Mouse (Mus musculus) spleen, adult 2 months (tissue): ENCODE data around the gene Afg1l.

Source experiments
- CTCF ChIP-seq: fragments of 200-500 bp; IDR thresholded peaks from 2 replicates; pipeline ENCODE4 v1.5.1; 2011; ENCODE audit warnings: mild to moderate bottlenecking, inconsistent platforms; ENCODE audit not compliant: insufficient read depth, insufficient read length, insufficient replicate concordance; ENCODE audit errors: extremely low read depth
- POLR2A ChIP-seq: fragments of 200-500 bp; IDR thresholded peaks from 2 replicates; pipeline ENCODE4 v1.6.1; 2011; ENCODE audit warnings: low read depth, low read length, inconsistent platforms

- TF ChIP-seq CTCF (no peak), POLR2A (no peak)
These were observed 33.1 kb upstream of the Afg1l start for GRCm38 (mm10) chr10:42511184-42512135.
